Mouse (Mus musculus) kidney, postnatal 36 days (tissue): ENCODE results near the gene Nlrp3.
"Not testable (repeated sequence)": the region's sequence is repeated elsewhere in the genome, so short reads cannot be mapped to it uniquely, and the experiment has no call there.

Experiments
- DNase-seq, 2 experiments: peaks; one replicate each; pipeline ENCODE4 v3.0.0; 2021 to 2022; ENCODE audit warnings: mixed read lengths in 2 of 2

The Nlrp3 gene

GRCm38 (mm10) chr11:59537218-59538130, 3.9 kb upstream of the Nlrp3 start:
- DNase-seq, result peak; percentile 13 to 71

GRCm38 (mm10) chr11:59538387-59538786, 3.0 kb upstream of the Nlrp3 start:
- peak; percentile 54 to 80 for DNase-seq

GRCm38 (mm10) chr11:59540123-59540522, 1.2 kb upstream of the Nlrp3 start:
- DNase-seq, result no peak

- no peak for DNase-seq
These were observed 1.1 kb downstream of the Nlrp3 start for GRCm38 (mm10) chr11:59542442-59542841.

GRCm38 (mm10) chr11:59543376-59543775, 2.0 kb downstream of the Nlrp3 start:
- no peak for DNase-seq

GRCm38 (mm10) chr11:59544005-59544404, 2.6 kb downstream of the Nlrp3 start:
- no peak for DNase-seq

- no peak for DNase-seq
These were observed 12.8 kb downstream of the Nlrp3 start for GRCm38 (mm10) chr11:59554127-59554526.

- DNase-seq, result no peak
These were observed 13.2 kb downstream of the Nlrp3 start for GRCm38 (mm10) chr11:59554535-59554934.

- DNase-seq, result no peak
These were observed 19.5 kb downstream of the Nlrp3 start for GRCm38 (mm10) chr11:59560906-59561305.

GRCm38 (mm10) chr11:59562336-59562735, 21.0 kb downstream of the Nlrp3 start:
- DNase-seq, result no peak

GRCm38 (mm10) chr11:59562837-59563236, 21.5 kb downstream of the Nlrp3 start:
- no peak for DNase-seq

- DNase-seq, result peak in 1 of 2 experiments; percentile 48
These were observed 27.9 kb downstream of the Nlrp3 start for GRCm38 (mm10) chr11:59569306-59569705.

GRCm38 (mm10) chr11:59575726-59576125, 34.4 kb downstream of the Nlrp3 start:
- peak in 1 of 2 experiments; percentile 50 for DNase-seq

- not testable (repeated sequence) for DNase-seq
These were observed 34.8 kb downstream of the Nlrp3 start, which contains the start of gene Olfr222 for GRCm38 (mm10) chr11:59576135-59576534. Olfr222 (minus strand) TSS chr11:59576235.

GRCm38 (mm10) chr11:59584539-59584938, 43.2 kb downstream of the Nlrp3 start:
- DNase-seq, result peak; percentile 14 to 70

GRCm38 (mm10) chr11:59589496-59589895, 48.1 kb downstream of the Nlrp3 start:
- DNase-seq, result no peak

- DNase-seq, result no peak
These were observed 51.8 kb downstream of the Nlrp3 start, which contains the start of gene Olfr223 for GRCm38 (mm10) chr11:59593189-59593588. Olfr223 (minus strand) TSS chr11:59593289.

GRCm38 (mm10) chr11:59596091-59596490, 54.7 kb downstream of the Nlrp3 start:
- DNase-seq, result no peak

GRCm38 (mm10) chr11:59596950-59597349, 55.6 kb downstream of the Nlrp3 start:
- no peak for DNase-seq

GRCm38 (mm10) chr11:59599211-59599610, 57.8 kb downstream of the Nlrp3 start:
- DNase-seq, result peak in 1 of 2 experiments; percentile 15

GRCm38 (mm10) chr11:59600872-59601271, 59.5 kb downstream of the Nlrp3 start:
- DNase-seq, result no peak

- no peak for DNase-seq
These were observed 60.9 kb downstream of the Nlrp3 start for GRCm38 (mm10) chr11:59602287-59602686.

GRCm38 (mm10) chr11:59611646-59612045, 70.3 kb downstream of the Nlrp3 start:
- no peak for DNase-seq

- peak; percentile 23 to 54 for DNase-seq
These were observed 72.8 kb downstream of the Nlrp3 start for GRCm38 (mm10) chr11:59614120-59614519.
